Mouse (Mus musculus) liver, postnatal 0 days (tissue): ENCODE data around the gene Cacna2d2.

Experiments
- CTCF ChIP-seq: sonication (generic); IDR thresholded peaks from 2 replicates; pipeline ENCODE4 v1.5.1; 2016; ENCODE audit warnings: antibody characterized with exemption, low read depth
- EP300 ChIP-seq: IDR thresholded peaks from 2 replicates; pipeline ENCODE4 v1.6.1; 2016; ENCODE audit warnings: antibody characterized with exemption, low read depth, mild to moderate bottlenecking

DNA sequence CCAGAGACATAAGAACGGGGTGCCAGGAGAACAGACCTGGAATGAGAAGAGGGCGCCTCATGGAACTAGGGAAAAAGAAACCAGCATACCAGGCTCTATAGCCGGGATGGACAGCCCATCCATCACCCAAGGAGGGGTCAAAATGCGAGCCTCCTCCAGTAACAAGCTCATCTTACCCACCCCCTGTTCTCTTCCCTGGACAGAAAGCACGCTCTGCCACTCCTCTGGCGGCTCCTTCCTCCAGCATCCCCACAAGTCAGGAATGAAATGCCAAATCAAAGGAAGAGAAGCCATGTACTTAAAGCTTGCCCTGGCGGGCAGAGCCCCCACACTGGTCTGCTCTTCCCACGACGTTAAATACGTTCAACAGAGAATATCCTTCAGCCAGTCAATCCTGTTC lies 141.6 kb downstream of the Cacna2d2 start:
- TF ChIP-seq CTCF = no peak
- TF ChIP-seq EP300 = no peak
